Mouse (Mus musculus) midbrain, embryonic 13.5 days (tissue): ENCODE results near the gene Mageb3. TPM values are rescaled to one million over a fixed set of nuclear protein-coding genes. Genes with fewer than 3 reads are reported as not detected.
"Not testable (repeated sequence)": the region's sequence is repeated elsewhere in the genome, so short reads cannot be mapped to it uniquely, and the experiment has no call there.

Experiments
- ATAC-seq: fragments of 200-750 bp; cut with Nextera tagmentation; 2 replicates; pipeline ENCODE4 v1.8.0; 2017; ENCODE audit warnings: mild to moderate bottlenecking, moderate TSS enrichment, moderate library complexity
- H3K27ac ChIP-seq: fragments of 300-500 bp; sonication (generic); 2 replicates; pipeline ENCODE4 v1.5.1; 2015; ENCODE audit warnings: inconsistent platforms, mild to moderate bottlenecking, moderate library complexity
- H3K27me3 ChIP-seq: fragments of 300-500 bp; sonication (generic); 2 replicates; pipeline ENCODE4 v1.6.1; 2015; ENCODE audit warnings: mild to moderate bottlenecking, inconsistent platforms
- H3K36me3 ChIP-seq: fragments of 300-500 bp; sonication (generic); 2 replicates; pipeline ENCODE4 v1.6.1; 2015; ENCODE audit warnings: mild to moderate bottlenecking, inconsistent platforms
- H3K4me1 ChIP-seq: fragments of 300-500 bp; sonication (generic); replicated peaks from 2 replicates; pipeline ENCODE4 v1.6.1; 2015; ENCODE audit warnings: inconsistent platforms
- H3K4me2 ChIP-seq: fragments of 300-500 bp; sonication (generic); replicated peaks from 2 replicates; pipeline ENCODE4 v1.6.1; 2015; ENCODE audit warnings: moderate library complexity, mild to moderate bottlenecking, inconsistent platforms
- H3K4me3 ChIP-seq: fragments of 300-500 bp; sonication (generic); replicated peaks from 2 replicates; pipeline ENCODE4 v1.5.1; 2015; ENCODE audit warnings: mild to moderate bottlenecking, inconsistent platforms
- H3K9ac ChIP-seq: fragments of 300-500 bp; sonication (generic); replicated peaks from 2 replicates; pipeline ENCODE4 v1.6.1; 2015; ENCODE audit warnings: mild to moderate bottlenecking, inconsistent platforms
- H3K9me3 ChIP-seq: fragments of 300-500 bp; sonication (generic); 2 replicates; pipeline ENCODE4 v1.6.1; 2016; ENCODE audit warnings: mild to moderate bottlenecking, inconsistent platforms
- WGBS: fragments of 180-500 bp; shearing (Covaris S2); methylation state at CpG from one replicate; pipeline ENCODE4 v1.1.7; 2015; 5-methylcytosine and 5-hydroxymethylcytosine counted together
- polyA plus RNA-seq: library from polyadenylated mRNA; unstranded; fragments of >200 nt; fragmentation: Nextera tagmentation; extraction: Ambion mirVana; gene quantifications from 2 replicates; pipeline ENCODE4 v1.2.1, GENCODE M21; 2015

Mageb3 gene
- polyA plus RNA-seq = 0.49 and 0.79 TPM in 2 replicates

DNA sequence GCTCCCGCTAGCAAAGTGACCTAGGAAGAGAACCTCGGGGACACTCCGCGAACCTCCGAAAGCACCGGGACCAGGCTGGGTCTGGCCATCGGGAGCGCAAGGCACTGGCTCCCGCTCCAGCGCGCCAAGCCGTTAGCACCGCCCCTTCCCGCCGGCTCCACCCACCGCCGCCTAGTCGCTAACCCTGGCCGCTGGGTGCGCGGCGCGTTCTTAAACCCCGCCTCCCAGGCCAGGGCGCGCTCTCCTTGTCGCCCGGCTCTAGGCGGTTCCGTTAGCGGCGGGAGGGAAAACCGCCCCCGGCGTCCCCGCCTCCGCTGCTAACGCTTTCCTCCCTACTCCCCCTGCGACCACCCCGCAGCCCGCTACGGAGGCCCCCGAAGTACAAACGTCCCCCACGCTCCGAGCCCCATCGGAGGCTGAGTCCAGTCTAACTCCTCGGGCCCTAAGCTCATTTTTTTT, at the start of gene Mageb3, which contains the start of gene Ctdspl2:
Gene Mageb3, minus strand, starts transcription at position 328 of the 459 bp plus-strand sequence.
Gene Ctdspl2, plus strand, starts transcription at position 237 of the 459 bp plus-strand sequence.
- H3K4me1 ChIP-seq = peaks cover 26% of the 10 kb centered on the region
- H3K36me3 ChIP-seq = no peaks in the 10 kb centered on the region
- no peaks in the 10 kb centered on the region for H3K27me3 ChIP-seq
- whole genome bisulfite sequencing = under 1% methylated on average over 42 of the region's 48 CpGs
- peak within 1 kb of the TSS; percentile 90 for H3K27ac ChIP-seq
- H3K9ac ChIP-seq = peak within 1 kb of the TSS; percentile 98
- peak within 1 kb of the TSS; percentile 98 for H3K4me3 ChIP-seq
- ATAC-seq = peak; percentile 97
- H3K9me3 ChIP-seq = no peaks in the 10 kb centered on the region
- H3K4me2 ChIP-seq = peak within 1 kb of the TSS; percentile 82

DNA sequence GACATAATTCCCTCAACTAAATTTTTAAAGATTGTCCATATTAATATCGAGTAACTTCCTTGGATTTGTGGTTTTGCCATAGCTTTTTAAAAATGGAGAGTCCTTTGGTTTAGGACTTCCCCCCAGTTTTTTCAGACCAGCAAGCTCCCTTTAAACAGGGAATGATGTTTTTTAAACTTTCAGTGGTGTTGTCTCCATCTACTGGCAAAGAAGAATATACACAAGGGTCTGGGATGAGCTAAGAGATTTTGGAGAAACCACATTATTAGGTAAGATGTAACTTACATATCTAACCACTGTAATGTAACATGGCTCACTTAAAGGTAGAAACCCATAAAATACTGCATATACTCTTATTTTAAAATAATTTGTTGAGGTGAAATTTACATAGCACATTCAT, 39.8 kb upstream of the Mageb3 start:
- Histone ChIP-seq H3K36me3 (peaks cover 32% of the 10 kb centered on the region), H3K4me3 (no peak overlapping the region), H3K9ac (no peak overlapping the region), H3K4me1 (no peaks in the 10 kb centered on the region), H3K4me2 (no peak overlapping the region), H3K9me3 (no peaks in the 10 kb centered on the region), H3K27me3 (no peaks in the 10 kb centered on the region), H3K27ac (no peak overlapping the region)
- no peak for ATAC-seq
- WGBS = 87% methylated on average over 1 of the region's 1 CpGs

DNA sequence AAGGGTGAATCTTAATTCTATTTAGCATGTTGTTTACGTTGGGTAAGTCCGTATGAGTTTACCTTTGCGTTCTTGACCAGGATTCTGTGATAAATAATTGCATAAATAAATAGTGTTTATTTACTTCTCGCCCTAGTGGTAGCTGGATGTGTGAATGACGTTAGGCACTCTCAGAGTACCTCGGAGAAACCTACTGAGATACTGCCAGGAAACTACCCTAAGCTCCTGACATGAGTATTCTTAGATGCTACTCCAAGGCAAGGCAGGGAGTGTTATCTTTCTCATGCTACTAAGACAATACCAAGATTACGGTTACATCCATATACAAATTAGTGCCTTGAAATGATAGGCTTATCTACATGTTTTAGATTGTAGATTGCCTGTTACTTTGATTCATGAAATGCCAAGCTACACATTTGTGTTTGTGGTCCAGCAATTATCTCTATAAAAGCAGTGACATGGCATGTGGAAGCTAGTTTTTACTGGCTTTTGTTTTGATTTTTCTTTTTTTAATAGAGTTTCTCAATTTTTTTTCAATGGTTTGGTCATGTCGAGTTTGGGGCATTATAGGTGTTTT, 1.4 kb upstream of the Mageb3 start:
- Histone ChIP-seq H3K4me3 (peak overlapping the region; percentile 98), H3K36me3 (no peaks in the 10 kb centered on the region; the same call in 1 of the 2 replicates), H3K4me1 (peaks cover 26% of the 10 kb centered on the region), H3K9ac (peak overlapping the region; percentile 98), H3K27ac (no peak overlapping the region), H3K27me3 (no peaks in the 10 kb centered on the region), H3K9me3 (no peaks in the 10 kb centered on the region), H3K4me2 (peak overlapping the region; percentile 82)
- WGBS = 14% methylated on average over 8 of the region's 8 CpGs
- ATAC-seq = no peak

DNA sequence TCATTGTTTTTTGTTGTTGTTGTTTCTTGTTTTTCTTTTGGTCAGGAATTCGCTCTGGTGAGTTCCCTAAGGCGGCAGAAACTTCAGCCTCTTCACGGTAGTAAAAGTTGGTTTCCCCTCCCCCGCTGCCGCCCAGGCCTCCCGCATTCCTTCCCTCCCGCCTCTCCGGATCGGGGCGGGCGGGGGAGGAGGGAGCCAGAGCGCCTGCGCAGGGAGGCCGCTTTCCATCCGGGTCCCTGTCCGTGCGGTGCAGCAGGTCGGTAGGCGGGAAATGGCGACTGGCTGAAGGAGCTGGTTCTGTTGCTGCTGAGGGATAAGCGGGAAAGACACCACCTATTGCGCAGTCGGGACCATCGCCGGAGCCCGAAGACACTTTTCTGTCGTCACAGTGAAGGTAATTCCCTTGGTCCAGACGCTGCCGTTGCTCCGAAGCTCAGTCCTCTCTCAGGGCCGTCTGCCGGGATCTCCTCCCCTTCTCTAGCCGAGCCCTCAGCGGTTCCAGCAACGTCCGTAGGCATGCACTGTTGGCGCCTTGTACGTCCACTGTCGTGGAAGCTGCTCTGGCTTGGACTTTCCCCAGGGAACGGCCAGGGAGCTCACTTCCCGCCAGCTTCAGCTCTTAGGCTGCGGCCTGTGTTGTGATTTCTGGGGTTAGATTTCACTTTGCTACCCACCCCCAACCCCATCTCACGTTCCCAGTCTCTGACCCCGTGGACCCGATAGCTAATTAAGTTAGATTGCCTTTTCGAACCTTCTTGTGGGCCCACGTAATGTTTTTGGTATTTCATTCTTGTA, 529 bp upstream of the Mageb3 start:
- H3K4me1 ChIP-seq = peaks cover 26% of the 10 kb centered on the region
- ATAC-seq = peak; percentile 94

DNA sequence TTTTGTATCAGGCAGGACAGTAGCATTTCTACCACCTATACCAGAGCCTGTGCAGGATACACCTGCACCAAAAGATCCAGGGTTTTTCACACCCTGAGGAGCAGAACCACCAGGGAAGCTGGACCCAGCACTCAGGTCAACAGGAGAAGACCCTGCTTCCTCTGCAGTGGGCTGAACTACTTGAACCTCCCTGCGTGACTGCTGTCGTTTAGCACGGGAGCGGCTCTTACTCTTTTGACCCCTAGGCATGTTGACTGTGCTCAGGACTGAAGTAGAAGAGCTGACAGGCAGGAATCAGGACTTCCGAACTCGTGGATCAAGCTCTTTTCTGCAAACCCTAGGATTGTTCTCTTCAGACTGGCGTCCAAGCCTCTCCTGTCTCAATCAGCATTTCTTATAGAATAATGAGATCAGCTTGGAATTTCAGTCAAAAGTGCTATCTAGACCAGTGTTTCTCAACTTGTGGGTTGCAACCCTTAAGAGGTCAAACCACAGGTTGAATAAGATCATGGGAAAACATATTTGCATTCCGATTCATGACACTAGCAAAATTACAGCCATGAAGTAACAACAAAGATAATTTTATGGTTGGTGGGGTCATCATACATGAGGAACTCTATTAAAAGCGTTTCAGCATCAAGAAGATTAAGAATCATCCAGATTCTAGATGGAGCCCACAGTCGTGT, 778 bp downstream of the Mageb3 start:
- Histone ChIP-seq H3K9me3 (no peaks in the 10 kb centered on the region), H3K36me3 (no peaks in the 10 kb centered on the region), H3K27me3 (no peaks in the 10 kb centered on the region), H3K27ac (peak overlapping the region; percentile 90), H3K9ac (peak overlapping the region; percentile 70), H3K4me2 (peak overlapping the region; percentile 82), H3K4me1 (peaks cover 26% of the 10 kb centered on the region), H3K4me3 (peak overlapping the region; percentile 98)
- WGBS = 20% methylated on average over 10 of the region's 10 CpGs
- no peak for ATAC-seq

More for the DNA sequence above, 529 bp upstream of the Mageb3 start:
- Histone ChIP-seq H3K27me3 (no peaks in the 10 kb centered on the region), H3K9ac (peak overlapping the region; percentile 98), H3K36me3 (no peaks in the 10 kb centered on the region), H3K27ac (peak overlapping the region; percentile 90), H3K4me3 (peak overlapping the region; percentile 98), H3K9me3 (no peaks in the 10 kb centered on the region), H3K4me2 (peak overlapping the region; percentile 82)
- under 1% methylated on average over 45 of the region's 47 CpGs for WGBS

DNA sequence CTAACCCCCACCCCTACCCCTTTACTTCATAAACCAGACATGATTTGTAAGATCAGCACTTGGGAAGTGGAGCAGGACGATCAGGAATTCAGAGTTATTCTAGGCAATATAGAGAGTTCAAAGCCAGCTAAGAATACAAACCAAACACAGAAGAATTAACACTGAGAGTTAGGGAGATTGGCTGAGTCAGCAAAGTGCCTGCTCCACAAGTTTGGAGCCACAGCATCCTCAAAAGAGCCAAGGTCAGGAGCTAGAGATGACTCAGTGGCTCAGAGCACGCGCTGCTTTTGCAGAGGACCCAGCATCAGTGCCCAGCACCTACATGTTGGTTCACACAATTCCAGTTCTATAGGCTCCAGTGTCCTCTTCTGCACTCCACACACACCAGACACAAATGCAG, 12.5 kb downstream of the Mageb3 start:
- H3K9me3 ChIP-seq = no peaks in the 10 kb centered on the region
- 81% methylated on average over 3 of the region's 3 CpGs for WGBS

DNA sequence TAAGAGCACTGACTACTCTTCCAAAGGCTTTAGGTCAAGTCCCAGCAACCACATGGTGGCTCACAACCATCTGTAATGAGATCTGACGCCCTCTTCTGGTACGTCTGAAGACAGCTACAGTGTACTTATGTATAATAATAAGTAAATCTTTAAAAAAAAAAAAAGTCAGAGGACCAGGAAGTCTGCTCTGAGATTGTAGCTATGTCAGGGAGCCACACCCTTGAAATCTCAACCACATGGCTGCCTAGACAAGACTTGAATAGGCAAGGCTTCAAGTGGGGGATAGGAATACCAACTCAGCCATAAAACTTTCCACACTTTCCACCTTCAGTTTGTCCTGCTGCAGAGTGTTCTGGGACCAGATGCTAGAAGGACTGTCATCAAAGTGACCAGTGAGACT, 18.3 kb downstream of the Mageb3 start:
- not testable (repeated sequence) for H3K4me2 ChIP-seq, H3K9ac ChIP-seq, H3K27me3 ChIP-seq, H3K27ac ChIP-seq, H3K4me1 ChIP-seq, ATAC-seq, H3K4me3 ChIP-seq, H3K9me3 ChIP-seq
- 78% methylated on average over 2 of the region's 2 CpGs for WGBS
- H3K36me3 ChIP-seq = peaks cover 10% of the 10 kb centered on the region

More for the DNA sequence above, 12.5 kb downstream of the Mageb3 start:
- ATAC-seq = no peak
- Histone ChIP-seq H3K4me2 (no peak overlapping the region), H3K27me3 (no peaks in the 10 kb centered on the region), H3K27ac (no peak overlapping the region), H3K4me1 (no peaks in the 10 kb centered on the region), H3K9ac (no peak overlapping the region), H3K4me3 (no peak overlapping the region), H3K36me3 (no peaks in the 10 kb centered on the region)

DNA sequence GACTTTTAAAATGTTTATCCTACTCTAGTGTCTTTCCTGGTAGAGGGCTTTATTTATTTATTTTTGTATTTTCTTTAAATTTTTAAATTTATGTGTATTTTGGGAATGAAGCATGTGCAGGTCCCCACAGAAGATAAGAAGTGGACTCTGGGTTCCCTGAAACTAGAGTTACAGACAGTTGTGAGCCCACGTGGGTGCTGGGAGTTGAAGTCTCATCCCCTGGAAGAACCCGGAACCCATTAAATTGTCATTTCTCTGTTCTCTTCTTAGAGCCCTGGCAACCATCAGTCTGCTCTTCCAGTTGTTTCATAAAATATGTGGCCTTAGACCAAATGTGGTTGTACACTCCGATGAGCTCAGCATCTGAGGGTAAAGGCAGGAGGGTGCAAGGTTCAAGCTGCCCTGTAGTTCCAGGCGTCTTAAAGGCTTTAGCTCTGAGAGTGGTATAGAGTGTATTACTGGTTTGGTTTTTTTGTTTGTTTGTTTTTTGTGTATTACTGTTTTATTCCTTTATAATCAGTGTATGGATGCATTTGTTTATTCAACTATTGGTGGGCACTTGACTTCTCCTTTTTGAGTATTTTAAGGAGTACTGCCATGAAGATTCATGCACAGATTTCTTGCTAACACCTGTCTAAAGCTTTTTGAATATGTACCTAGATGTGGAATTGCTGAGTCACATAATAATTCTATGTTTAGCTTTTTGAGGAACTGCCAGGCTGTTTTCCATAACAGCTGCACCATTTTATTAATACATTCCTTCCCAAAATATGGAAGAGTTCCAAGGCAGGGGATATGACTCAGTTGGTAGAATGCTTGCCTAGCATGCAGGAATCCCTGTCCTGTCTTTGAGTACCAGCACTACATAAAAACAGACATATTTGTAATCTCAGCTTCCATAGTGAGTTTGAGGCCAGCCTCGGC, 39.6 kb downstream of the Mageb3 start:
- H3K36me3 ChIP-seq = peaks cover 20% of the 10 kb centered on the region
- no peaks in the 10 kb centered on the region for H3K27me3 ChIP-seq
- H3K4me2 ChIP-seq = no peak overlapping the region
- no peak overlapping the region for H3K4me3 ChIP-seq
- no peak overlapping the region for H3K9ac ChIP-seq
- H3K27ac ChIP-seq = no peak overlapping the region
- H3K9me3 ChIP-seq = no peaks in the 10 kb centered on the region
- ATAC-seq = no peak
- H3K4me1 ChIP-seq = no peaks in the 10 kb centered on the region
- 93% methylated on average over 5 of the region's 5 CpGs for WGBS

DNA sequence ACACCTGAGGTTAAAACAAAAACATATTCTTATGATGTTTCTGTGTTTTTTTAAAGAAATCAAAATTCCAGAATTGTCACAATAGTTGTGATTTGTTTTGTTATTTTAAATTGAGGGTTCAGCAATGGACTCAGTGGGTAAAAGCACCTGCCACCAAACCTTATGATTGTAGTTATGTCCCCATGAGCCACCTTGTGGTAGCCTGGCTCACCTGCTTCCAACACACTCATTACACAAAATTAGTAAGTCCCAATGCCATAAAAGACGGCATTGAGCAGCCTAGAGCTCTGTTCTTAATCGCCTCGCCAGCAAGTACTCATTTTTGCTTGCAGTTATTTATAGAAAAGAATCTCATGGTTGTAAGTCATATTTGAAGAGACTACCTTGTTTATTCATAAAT, 45.9 kb downstream of the Mageb3 start:
- Histone ChIP-seq H3K9ac (no peak overlapping the region), H3K27me3 (no peaks in the 10 kb centered on the region), H3K36me3 (peaks cover 49% of the 10 kb centered on the region), H3K4me1 (no peaks in the 10 kb centered on the region), H3K4me2 (no peak overlapping the region), H3K9me3 (no peaks in the 10 kb centered on the region), H3K4me3 (no peak overlapping the region), H3K27ac (no peak overlapping the region)
- ATAC-seq = no peak
- WGBS = 91% methylated on average over 3 of the region's 3 CpGs
